ENCODE assay signal across 23 mouse cellular contexts in genomic region chr14:33276240-33276639, GRCm38 (mm10).
DNase-seq lines count a peak whose midpoint lies in the region; ATAC-seq lines count a peak whose summit lies in the region.
"Had no signal": no experiment of that assay in that cellular context is flagged by ENCODE, and none has a peak within 500 bp of the region (broad histone marks: within the 10 kb centered on the region; RNA-seq: fewer than 3 reads in every experiment).

No protein-coding gene starts in this region.

- intact Hi-C loops in left cerebral cortex, postnatal 4 days (cut with DNase I), result no loop called here

- H3K9me3 ChIP-seq in liver, embryonic 11.5 days (ENCODE audit: control insufficient read depth, low read length), result no peaks in the 10 kb centered on the region
- H3K9me3 ChIP-seq in embryonic facial prominence, embryonic 10.5 days, result no peaks in the 10 kb centered on the region
- H3K9me3 ChIP-seq: embryonic facial prominence, embryonic 13.5 days; limb, embryonic 12.5 days; lung, embryonic 15.5 days had no signal

- no peaks in the 10 kb centered on the region for H3K27me3 ChIP-seq in liver, embryonic 11.5 days (replicated peaks; ENCODE audit: control insufficient read depth, insufficient read depth, low read length)
- H3K27me3 ChIP-seq in embryonic facial prominence, embryonic 10.5 days (replicated peaks; ENCODE audit: low read depth, poor library complexity, severe bottlenecking), result no peaks in the 10 kb centered on the region
- H3K27me3 ChIP-seq: embryonic facial prominence, embryonic 13.5 days; limb, embryonic 12.5 days; lung, embryonic 15.5 days had no signal

- no peak for ATAC-seq in liver, embryonic 11.5 days (replicated peaks; ENCODE audit: low FRiP score)
- ATAC-seq in monocyte, adult 5-6 weeks (replicated peaks; ENCODE audit: insufficient number of reproducible peaks, low FRiP score, low TSS enrichment, poor library complexity, severe bottlenecking), result no peak
- ATAC-seq: forebrain, embryonic 16.5 days; midbrain, embryonic 16.5 days had no signal

- no peak overlapping the region for H3K4me3 ChIP-seq in liver, embryonic 11.5 days (ENCODE audit: low read depth, low read length)
- no peak overlapping the region for H3K4me3 ChIP-seq in embryonic facial prominence, embryonic 10.5 days
- H3K4me3 ChIP-seq: embryonic facial prominence, embryonic 13.5 days; limb, embryonic 12.5 days; lung, embryonic 15.5 days had no signal

- no peaks in the 10 kb centered on the region for H3K4me1 ChIP-seq in liver, embryonic 11.5 days (replicated peaks; ENCODE audit: control insufficient read depth, insufficient read depth, low read length)
- H3K4me1 ChIP-seq in embryonic facial prominence, embryonic 10.5 days, result peaks cover 14% of the 10 kb centered on the region
- H3K4me1 ChIP-seq: embryonic facial prominence, embryonic 13.5 days; limb, embryonic 12.5 days; lung, embryonic 15.5 days had no signal

- H3K9ac ChIP-seq in liver, embryonic 11.5 days (ENCODE audit: low read depth, low read length), result no peak overlapping the region
- H3K9ac ChIP-seq: embryonic facial prominence, embryonic 13.5 days; hindbrain, embryonic 14.5 days; limb, embryonic 12.5 days; liver, embryonic 14.5 days; lung, embryonic 15.5 days had no signal

- no peak overlapping the region for H3K27ac ChIP-seq in liver, embryonic 11.5 days (ENCODE audit: low read depth, low read length)
- H3K27ac ChIP-seq in embryonic facial prominence, embryonic 10.5 days (replicated peaks), result no peak overlapping the region
- H3K27ac ChIP-seq: embryonic facial prominence, embryonic 13.5 days; hindbrain, embryonic 14.5 days; limb, embryonic 12.5 days; liver, embryonic 14.5 days; lung, embryonic 15.5 days had no signal

- 35% methylated on average over 2 of the region's 2 CpGs for WGBS in liver, embryonic 11.5 days
- WGBS in embryonic facial prominence, embryonic 10.5 days, result 80% methylated on average over 2 of the region's 2 CpGs

- H3K4me2 ChIP-seq in liver, embryonic 11.5 days, result no peak overlapping the region
- H3K4me2 ChIP-seq: embryonic facial prominence, embryonic 13.5 days; hindbrain, embryonic 14.5 days; limb, embryonic 12.5 days; lung, embryonic 15.5 days had no signal

- DNase-seq in liver (peak; percentile 11), MN1 (ENCODE audit: low spot score) (peak; percentile 29)
- no peak for DNase-seq in liver, embryonic 11.5 days (ENCODE audit: low spot score)
- DNase-seq in c-Kit-positive CD71-negative TER-119-negative erythroid progenitor cells, embryonic 14.5 days (ENCODE audit: low read depth), result peak; percentile 14
- peak; percentile 58 for DNase-seq in retina, embryonic 14.5 days (ENCODE audit: low spot score)
- no peak for DNase-seq in left cerebral cortex, postnatal 4 days
- no peak for DNase-seq in embryonic facial prominence, embryonic 10.5 days (ENCODE audit: low spot score)
- DNase-seq: adrenal gland, adult 2 months; cerebellum, adult 9-10 months; kidney, adult 9 months; kidney, postnatal 4 days; lung, postnatal 4 days; right cerebral cortex, postnatal 4 days; thymus, postnatal 25 days had no signal

- H3K36me3 ChIP-seq in liver, embryonic 11.5 days (ENCODE audit: control insufficient read depth, insufficient read depth, low read length), result no peaks in the 10 kb centered on the region
- no peaks in the 10 kb centered on the region for H3K36me3 ChIP-seq in embryonic facial prominence, embryonic 10.5 days (replicated peaks)
- H3K36me3 ChIP-seq: embryonic facial prominence, embryonic 13.5 days; G1E; limb, embryonic 12.5 days; lung, embryonic 15.5 days had no signal

Comparison
In these comparisons a context has a peak if more than half of its experiments do, and no peak if none do; other contexts are left out.
1. DNase-seq: peak in liver (single experiment), MN1 (single experiment), c-Kit-positive CD71-negative TER-119-negative erythroid progenitor cells, embryonic 14.5 days (single experiment) and retina, embryonic 14.5 days (single experiment); none in liver, embryonic 11.5 days (single experiment), left cerebral cortex, postnatal 4 days (single experiment) and embryonic facial prominence, embryonic 10.5 days (single experiment).